Mouse (Mus musculus) urinary bladder, postnatal 14 days (tissue): ENCODE measurements around the gene Gjd2.

Experiments
- DNase-seq: peaks from one replicate; pipeline ENCODE4 v3.0.0; 2021; ENCODE audit warnings: low spot score

Gjd2 gene

GRCm38 (mm10) chr2:114012749-114013211 lies 639 bp downstream of the Gjd2 start:
- DNase-seq: no peak

GRCm38 (mm10) chr2:114011838-114012237 lies 1.6 kb downstream of the Gjd2 start:
- DNase-seq: peak; percentile 50

GRCm38 (mm10) chr2:114008321-114008720 lies 5.1 kb downstream of the Gjd2 start:
- no peak for DNase-seq

GRCm38 (mm10) chr2:113997484-113997883 lies 15.9 kb downstream of the Gjd2 start:
- no peak for DNase-seq

- no peak for DNase-seq
Observed at GRCm38 (mm10) chr2:113996930-113997329, 16.5 kb downstream of the Gjd2 start.

- DNase-seq: no peak
Observed at GRCm38 (mm10) chr2:113984890-113985289, 28.5 kb downstream of the Gjd2 start.

- DNase-seq: peak; percentile 5
Observed at GRCm38 (mm10) chr2:113980664-113981063, 32.8 kb downstream of the Gjd2 start.

GRCm38 (mm10) chr2:113978151-113978771 lies 35.2 kb downstream of the Gjd2 start:
- DNase-seq: no peak

- DNase-seq: no peak
Observed at GRCm38 (mm10) chr2:113973950-113974349, 39.5 kb downstream of the Gjd2 start.

GRCm38 (mm10) chr2:113966421-113966820 lies 47.0 kb downstream of the Gjd2 start:
- DNase-seq: no peak
